Mouse (Mus musculus): ENCODE data around the gene Gm2163. TPM values are rescaled to one million over a fixed set of nuclear protein-coding genes. Genes with fewer than 3 reads are reported as not detected.
"Not testable (repeated sequence)": the region's sequence is repeated elsewhere in the genome, so short reads cannot be mapped to it uniquely, and the experiment has no call there.

Gm2163 gene
- polyA plus RNA-seq (2014; fragmentation: Nextera tagmentation; extraction: Ambion mirVana): not detected in 2 replicates

- H3K4me1 ChIP-seq (ENCODE audit: control insufficient read depth, insufficient read depth, low read length); H3K9me3 ChIP-seq (ENCODE audit: control insufficient read depth, low read length); H3K4me3 ChIP-seq (ENCODE audit: low read length); ATAC-seq (ENCODE audit: low FRiP score, low TSS enrichment); H3K27me3 ChIP-seq (ENCODE audit: control insufficient read depth, insufficient read depth, low read length); H3K27ac ChIP-seq (ENCODE audit: low read depth, low read length); H3K4me2 ChIP-seq (replicated peaks; ENCODE audit: low read depth, low read length); H3K36me3 ChIP-seq (ENCODE audit: control insufficient read depth, insufficient read depth, low read length); H3K9ac ChIP-seq (ENCODE audit: low read depth, low read length): not testable (repeated sequence)
- no CpG with 5 or more reads among the region's 5 CpGs for WGBS
Measured at GRCm38 (mm10) chr4:42466452-42466851, at the start of gene Gm2163. Gene Gm2163, plus strand, starts transcription at chr4:42466752.

GRCm38 (mm10) chr4:42439078-42439477 is 27.5 kb upstream of the Gm2163 start, which contains the start of gene Gm21586:
Gene Gm21586, plus strand, starts transcription at chr4:42439378.
- not testable (repeated sequence) for H3K4me1 ChIP-seq (ENCODE audit: control insufficient read depth, insufficient read depth, low read length); ATAC-seq (ENCODE audit: low FRiP score, low TSS enrichment); H3K27me3 ChIP-seq (ENCODE audit: control insufficient read depth, insufficient read depth, low read length); H3K9me3 ChIP-seq (ENCODE audit: control insufficient read depth, low read length); H3K4me3 ChIP-seq (ENCODE audit: low read length); H3K4me2 ChIP-seq (replicated peaks; ENCODE audit: low read depth, low read length); H3K27ac ChIP-seq (ENCODE audit: low read depth, low read length); H3K9ac ChIP-seq (ENCODE audit: low read depth, low read length); H3K36me3 ChIP-seq (ENCODE audit: control insufficient read depth, insufficient read depth, low read length)
- WGBS: no CpG with 5 or more reads among the region's 18 CpGs

GRCm38 (mm10) chr4:42528075-42528474 is 61.5 kb downstream of the Gm2163 start, which contains the start of gene Fam205a2:
Gene Fam205a2, minus strand, starts transcription at chr4:42528175.
- ATAC-seq (ENCODE audit: low FRiP score, low TSS enrichment); H3K4me2 ChIP-seq (replicated peaks; ENCODE audit: low read depth, low read length); H3K36me3 ChIP-seq (ENCODE audit: control insufficient read depth, insufficient read depth, low read length); H3K9ac ChIP-seq (ENCODE audit: low read depth, low read length); H3K9me3 ChIP-seq (ENCODE audit: control insufficient read depth, low read length); H3K4me1 ChIP-seq (ENCODE audit: control insufficient read depth, insufficient read depth, low read length); H3K27me3 ChIP-seq (ENCODE audit: control insufficient read depth, insufficient read depth, low read length); H3K27ac ChIP-seq (ENCODE audit: low read depth, low read length); H3K4me3 ChIP-seq (ENCODE audit: low read length): not testable (repeated sequence)
- no CpG with 5 or more reads among the region's 1 CpGs for WGBS

- WGBS: no CpG with 5 or more reads among the region's 5 CpGs
- not testable (repeated sequence) for H3K4me1 ChIP-seq (ENCODE audit: control insufficient read depth, insufficient read depth, low read length); H3K36me3 ChIP-seq (ENCODE audit: control insufficient read depth, insufficient read depth, low read length)
Measured at GRCm38 (mm10) chr4:42611895-42612294, 145.3 kb downstream of the Gm2163 start, which contains the start of gene Gm10591. Gene Gm10591, plus strand, starts transcription at chr4:42612195.

GRCm38 (mm10) chr4:42629419-42629818 is 162.9 kb downstream of the Gm2163 start, which contains the start of gene Gm2564:
Gene Gm2564, plus strand, starts transcription at chr4:42629719.
- H3K27ac ChIP-seq (ENCODE audit: low read depth, low read length); H3K4me3 ChIP-seq (ENCODE audit: low read length); ATAC-seq (ENCODE audit: low FRiP score, low TSS enrichment); H3K9ac ChIP-seq (ENCODE audit: low read depth, low read length); H3K27me3 ChIP-seq (ENCODE audit: control insufficient read depth, insufficient read depth, low read length); H3K36me3 ChIP-seq (ENCODE audit: control insufficient read depth, insufficient read depth, low read length); H3K4me1 ChIP-seq (ENCODE audit: control insufficient read depth, insufficient read depth, low read length); H3K4me2 ChIP-seq (replicated peaks; ENCODE audit: low read depth, low read length); H3K9me3 ChIP-seq (ENCODE audit: control insufficient read depth, low read length): not testable (repeated sequence)
- WGBS: no CpG with 5 or more reads among the region's 8 CpGs

More at GRCm38 (mm10) chr4:42611895-42612294, 145.3 kb downstream of the Gm2163 start, which contains the start of gene Gm10591:
- not testable (repeated sequence) for H3K4me2 ChIP-seq (replicated peaks; ENCODE audit: low read depth, low read length); H3K9me3 ChIP-seq (ENCODE audit: control insufficient read depth, low read length); H3K27me3 ChIP-seq (ENCODE audit: control insufficient read depth, insufficient read depth, low read length); ATAC-seq (ENCODE audit: low FRiP score, low TSS enrichment); H3K4me3 ChIP-seq (ENCODE audit: low read length); H3K27ac ChIP-seq (ENCODE audit: low read depth, low read length); H3K9ac ChIP-seq (ENCODE audit: low read depth, low read length)

Other genes with a start within 250 kb of the Gm2163 start
- gene Gm10600, start 226.1 kb upstream of the Gm2163 start, polyA plus RNA-seq (2014; fragmentation: Nextera tagmentation; extraction: Ambion mirVana): not detected in 2 replicates
- gene Ccl21b, start 211.0 kb upstream of the Gm2163 start, polyA plus RNA-seq (2014; fragmentation: Nextera tagmentation; extraction: Ambion mirVana): 2.3 TPM in 1 of 2 replicates, not detected in the other
- not detected in 2 replicates for gene Gm21953, start 172.5 kb upstream of the Gm2163 start, polyA plus RNA-seq (2014; fragmentation: Nextera tagmentation; extraction: Ambion mirVana)
- 0.19 TPM in 1 of 2 replicates, not detected in the other for gene Fam205a3, start 148.4 kb upstream of the Gm2163 start, polyA plus RNA-seq (2014; fragmentation: Nextera tagmentation; extraction: Ambion mirVana)
- gene Gm21586, start 27.4 kb upstream of the Gm2163 start, polyA plus RNA-seq (2014; fragmentation: Nextera tagmentation; extraction: Ambion mirVana): not detected in 2 replicates
- 0.19 TPM in 1 of 2 replicates, not detected in the other for gene Fam205a2, start 61.4 kb downstream of the Gm2163 start, polyA plus RNA-seq (2014; fragmentation: Nextera tagmentation; extraction: Ambion mirVana)
- 2.3 TPM in 1 of 2 replicates, not detected in the other for gene Gm10591, start 145.4 kb downstream of the Gm2163 start, polyA plus RNA-seq (2014; fragmentation: Nextera tagmentation; extraction: Ambion mirVana)
- gene Gm2564, start 163.0 kb downstream of the Gm2163 start, polyA plus RNA-seq (2014; fragmentation: Nextera tagmentation; extraction: Ambion mirVana): not detected in 2 replicates
- gene Ccl27b, start 188.5 kb downstream of the Gm2163 start, polyA plus RNA-seq (2014; fragmentation: Nextera tagmentation; extraction: Ambion mirVana): not detected in 2 replicates
- not detected in 2 replicates for gene Il11ra2, start 195.1 kb downstream of the Gm2163 start, polyA plus RNA-seq (2014; fragmentation: Nextera tagmentation; extraction: Ambion mirVana)